Mouse (Mus musculus) megakaryocyte, embryonic 14.5 days (primary cell): ENCODE measurements around the gene Epha1.

ENCODE experiments used
- FLI1 ChIP-seq: IDR thresholded peaks from 2 replicates; pipeline ENCODE4 v1.6.1; 2012; ENCODE audit warnings: low read length, inconsistent platforms, mixed read lengths
- GATA1 ChIP-seq: IDR thresholded peaks from 3 replicates; pipeline ENCODE4 v1.6.1; 2012; ENCODE audit warnings: mixed read lengths, low read length, inconsistent platforms, borderline replicate concordance

GRCm38 (mm10) chr6:42339981-42340380, 33.1 kb downstream of the Epha1 start:
- no peak for TF ChIP-seq GATA1
- no peak for TF ChIP-seq FLI1
